ENCODE assay signal across 13 mouse cellular contexts in genomic region chr4:140683608-140684007, GRCm38 (mm10). TPM values are rescaled to one million over a fixed set of nuclear protein-coding genes. Genes with fewer than 3 reads are reported as not detected.
DNase-seq lines count a peak whose midpoint lies in the region; ATAC-seq lines count a peak whose summit lies in the region.
"Had no signal": no experiment of that assay in that cellular context is flagged by ENCODE, and none has a peak within 500 bp of the region (broad histone marks: within the 10 kb centered on the region; RNA-seq: fewer than 3 reads in every experiment).

No protein-coding gene starts in this region.

- H3K9ac ChIP-seq in heart, embryonic 14.5 days (ENCODE audit: low read length) = 0 out of 2 replicates have a peak overlapping the region, but pooled peaks have one; percentile 40
- H3K9ac ChIP-seq in midbrain, embryonic 12.5 days (replicated peaks) = no peak overlapping the region
- no peak overlapping the region for H3K9ac ChIP-seq in midbrain, embryonic 15.5 days
- no peak overlapping the region for H3K9ac ChIP-seq in limb, embryonic 13.5 days
- 0 out of 2 replicates have a peak overlapping the region, but pooled peaks have one; percentile 54 for H3K9ac ChIP-seq in stomach, embryonic 16.5 days (ENCODE audit: low read length)
- H3K9ac ChIP-seq: hindbrain, embryonic 15.5 days had no signal

- H3K4me2 ChIP-seq in heart, embryonic 14.5 days (ENCODE audit: low read length) = peak overlapping the region; percentile 61; the same call in 1 of the 2 replicates
- no peak overlapping the region for H3K4me2 ChIP-seq in midbrain, embryonic 12.5 days (replicated peaks)
- no peak overlapping the region; the same call in 1 of the 2 replicates for H3K4me2 ChIP-seq in midbrain, embryonic 15.5 days
- H3K4me2 ChIP-seq in limb, embryonic 13.5 days (replicated peaks) = peak overlapping the region; percentile 60
- H3K4me2 ChIP-seq in stomach, embryonic 16.5 days (ENCODE audit: low read depth, low read length) = peak overlapping the region; percentile 58

- no peaks in the 10 kb centered on the region for H3K36me3 ChIP-seq in heart, embryonic 14.5 days (ENCODE audit: control insufficient read depth, insufficient read depth, low read length)
- H3K36me3 ChIP-seq in midbrain, embryonic 12.5 days = no peaks in the 10 kb centered on the region
- no peaks in the 10 kb centered on the region for H3K36me3 ChIP-seq in midbrain, embryonic 15.5 days (replicated peaks)
- no peaks in the 10 kb centered on the region for H3K36me3 ChIP-seq in limb, embryonic 13.5 days
- H3K36me3 ChIP-seq in stomach, embryonic 16.5 days (ENCODE audit: control insufficient read depth, insufficient read depth, low read length) = no peaks in the 10 kb centered on the region
- H3K36me3 ChIP-seq: hindbrain, embryonic 15.5 days had no signal

- WGBS in heart, embryonic 14.5 days = 32% methylated on average over 8 of the region's 8 CpGs
- 46% methylated on average over 8 of the region's 8 CpGs for WGBS in midbrain, embryonic 12.5 days
- 35% methylated on average over 8 of the region's 8 CpGs for WGBS in midbrain, embryonic 15.5 days
- 24% methylated on average over 8 of the region's 8 CpGs for WGBS in limb, embryonic 13.5 days
- WGBS in stomach, embryonic 16.5 days = 30% methylated on average over 8 of the region's 8 CpGs

- no peak overlapping the region for H3K27ac ChIP-seq in heart, embryonic 14.5 days (replicated peaks in 1 of 2; ENCODE audit: control insufficient read depth in 1 of 2, insufficient read depth in 1 of 2, low read depth in 2 of 2, low read length in 2 of 2)
- no peak overlapping the region for H3K27ac ChIP-seq in midbrain, embryonic 12.5 days (replicated peaks)
- no peak overlapping the region for H3K27ac ChIP-seq in midbrain, embryonic 15.5 days
- H3K27ac ChIP-seq in limb, embryonic 13.5 days = no peak overlapping the region
- peak overlapping the region; percentile 84 for H3K27ac ChIP-seq in stomach, embryonic 16.5 days (ENCODE audit: low read length)
- H3K27ac ChIP-seq: hindbrain, embryonic 15.5 days; layer of hippocampus, adult 2 months had no signal

- no peaks in the 10 kb centered on the region for H3K9me3 ChIP-seq in heart, embryonic 14.5 days (ENCODE audit: control insufficient read depth, low read length)
- H3K9me3 ChIP-seq in midbrain, embryonic 12.5 days = no peaks in the 10 kb centered on the region
- H3K9me3 ChIP-seq in midbrain, embryonic 15.5 days = no peaks in the 10 kb centered on the region
- no peaks in the 10 kb centered on the region for H3K9me3 ChIP-seq in limb, embryonic 13.5 days
- H3K9me3 ChIP-seq in stomach, embryonic 16.5 days (replicated peaks; ENCODE audit: control insufficient read depth, low read length) = no peaks in the 10 kb centered on the region
- H3K9me3 ChIP-seq: hindbrain, embryonic 15.5 days had no signal

- intact Hi-C loops in left cerebral cortex, postnatal 4 days (cut with DNase I) = no loop called here

- peaks cover 10 to 13% of the 10 kb centered on the region in 2 experiments for H3K4me1 ChIP-seq in heart, embryonic 14.5 days (ENCODE audit: control insufficient read depth in 2 of 2, insufficient read depth in 2 of 2, low read length in 2 of 2)
- peaks cover 20% of the 10 kb centered on the region for H3K4me1 ChIP-seq in midbrain, embryonic 12.5 days
- peaks cover 18% of the 10 kb centered on the region for H3K4me1 ChIP-seq in midbrain, embryonic 15.5 days
- peaks cover 23% of the 10 kb centered on the region for H3K4me1 ChIP-seq in limb, embryonic 13.5 days
- H3K4me1 ChIP-seq in stomach, embryonic 16.5 days (ENCODE audit: control insufficient read depth, insufficient read depth, low read length) = peaks cover 18% of the 10 kb centered on the region

- no peak overlapping the region for H3K4me3 ChIP-seq in heart, embryonic 14.5 days (ENCODE audit: control insufficient read depth in 1 of 2, insufficient read depth in 1 of 2, low read depth in 1 of 2, low read length in 2 of 2)
- no peak overlapping the region for H3K4me3 ChIP-seq in midbrain, embryonic 12.5 days
- H3K4me3 ChIP-seq in midbrain, embryonic 15.5 days = no peak overlapping the region
- H3K4me3 ChIP-seq in limb, embryonic 13.5 days = no peak overlapping the region
- H3K4me3 ChIP-seq in stomach, embryonic 16.5 days (replicated peaks; ENCODE audit: low read length) = no peak overlapping the region
- H3K4me3 ChIP-seq: hindbrain, embryonic 15.5 days; layer of hippocampus, adult 2 months had no signal

- DNase-seq in heart, adult 18-20 months = no peak
- no peak for DNase-seq in thymus, postnatal 25 days
- no peak for DNase-seq in left cerebral cortex, postnatal 4 days
- DNase-seq: cerebellum, adult 18-20 months; spleen, adult 18-20 months; thymus, postnatal 4 days had no signal

- no peak for ATAC-seq in heart, embryonic 14.5 days (ENCODE audit: insufficient number of reproducible peaks, insufficient read depth, low FRiP score, low read depth)
- ATAC-seq in midbrain, embryonic 12.5 days (ENCODE audit: low FRiP score, low read depth) = peak; percentile 41; the same call in 1 of the 2 replicates
- no peak for ATAC-seq in midbrain, embryonic 15.5 days (replicated peaks)
- no peak for ATAC-seq in limb, embryonic 13.5 days (ENCODE audit: low FRiP score, low read depth)
- ATAC-seq in stomach, embryonic 16.5 days (ENCODE audit: insufficient read depth, low FRiP score) = no peak

- H3K27me3 ChIP-seq in heart, embryonic 14.5 days (ENCODE audit: control insufficient read depth, insufficient read depth, low read length) = no peaks in the 10 kb centered on the region
- peaks cover 10% of the 10 kb centered on the region; the same call in 1 of the 2 replicates for H3K27me3 ChIP-seq in midbrain, embryonic 12.5 days
- no peaks in the 10 kb centered on the region for H3K27me3 ChIP-seq in midbrain, embryonic 15.5 days (replicated peaks)
- 0 out of 2 replicates have a peak, but pooled peaks cover 4% of the 10 kb centered on the region for H3K27me3 ChIP-seq in limb, embryonic 13.5 days
- H3K27me3 ChIP-seq in stomach, embryonic 16.5 days (ENCODE audit: control insufficient read depth, insufficient read depth, low read length) = no peaks in the 10 kb centered on the region

RNA-seq across cellular contexts. Expression of gene Rcc2, which starts 16.7 kb away (rescaled TPM):
- polyA plus RNA-seq in heart, embryonic 14.5 days (2014; fragmentation: Nextera tagmentation; extraction: Ambion mirVana) = 15.1 and 16.1 TPM in 2 replicates
- total RNA-seq in heart, adult 18-20 months (2021) = 10 to 100 TPM; 12.2 to 14.9 TPM
- polyA plus RNA-seq in midbrain, embryonic 12.5 days (2016; fragmentation: Nextera tagmentation; extraction: Ambion mirVana) = 72.2 and 75.5 TPM in 2 replicates
- polyA plus RNA-seq in midbrain, embryonic 15.5 days (2015; fragmentation: Nextera tagmentation; extraction: Ambion mirVana) = 28.1 and 34.9 TPM in 2 replicates
- 32.8 and 41.5 TPM in 2 replicates for polyA plus RNA-seq in limb, embryonic 13.5 days (2015; fragmentation: Nextera tagmentation; extraction: Ambion mirVana)
- polyA plus RNA-seq in stomach, embryonic 16.5 days (2015; fragmentation: Nextera tagmentation; extraction: Ambion mirVana) = 15.1 and 16.2 TPM in 2 replicates
- total RNA-seq in left cerebral cortex, postnatal 4 days (2021) = 10 to 100 TPM; 59.4 to 63.3 TPM

RNA-seq across cellular contexts. Expression of gene Arhgef10l, which starts 17.8 kb away (rescaled TPM):
- 14.2 and 15.9 TPM in 2 replicates for polyA plus RNA-seq in heart, embryonic 14.5 days (2014; fragmentation: Nextera tagmentation; extraction: Ambion mirVana)
- 10 to 100 TPM; 68.5 to 72.7 TPM for total RNA-seq in heart, adult 18-20 months (2021)
- 34.2 and 36.5 TPM in 2 replicates for polyA plus RNA-seq in midbrain, embryonic 12.5 days (2016; fragmentation: Nextera tagmentation; extraction: Ambion mirVana)
- 30.7 and 31.5 TPM in 2 replicates for polyA plus RNA-seq in midbrain, embryonic 15.5 days (2015; fragmentation: Nextera tagmentation; extraction: Ambion mirVana)
- polyA plus RNA-seq in limb, embryonic 13.5 days (2015; fragmentation: Nextera tagmentation; extraction: Ambion mirVana) = 14.9 TPM in 2 replicates
- 18.4 and 21.7 TPM in 2 replicates for polyA plus RNA-seq in stomach, embryonic 16.5 days (2015; fragmentation: Nextera tagmentation; extraction: Ambion mirVana)
- 10 to 100 TPM; 50.6 to 52.0 TPM for total RNA-seq in left cerebral cortex, postnatal 4 days (2021)

RNA-seq across cellular contexts. Expression of gene Padi6, which starts 58.8 kb away (rescaled TPM):
- polyA plus RNA-seq in heart, embryonic 14.5 days (2014; fragmentation: Nextera tagmentation; extraction: Ambion mirVana) = not detected in 2 replicates
- total RNA-seq in heart, adult 18-20 months (2021) = not detected
- not detected in 2 replicates for polyA plus RNA-seq in midbrain, embryonic 12.5 days (2016; fragmentation: Nextera tagmentation; extraction: Ambion mirVana)
- 0.12 TPM in 1 of 2 replicates, not detected in the other for polyA plus RNA-seq in midbrain, embryonic 15.5 days (2015; fragmentation: Nextera tagmentation; extraction: Ambion mirVana)
- 0.10 TPM in 1 of 2 replicates, not detected in the other for polyA plus RNA-seq in limb, embryonic 13.5 days (2015; fragmentation: Nextera tagmentation; extraction: Ambion mirVana)
- polyA plus RNA-seq in stomach, embryonic 16.5 days (2015; fragmentation: Nextera tagmentation; extraction: Ambion mirVana) = 0.05 and 0.21 TPM in 2 replicates
- total RNA-seq in left cerebral cortex, postnatal 4 days (2021) = 1 to 10 TPM in 1 of 2 experiments, under 1 TPM in 1; 0.42 to 1.4 TPM
- total RNA-seq: layer of hippocampus, adult 2 months had no signal
- polyA plus RNA-seq: hindbrain, embryonic 15.5 days had no signal

Comparison
In these comparisons a context has a peak if more than half of its experiments do, and no peak if none do; other contexts are left out.
1. H3K4me2 ChIP-seq: peak in heart, embryonic 14.5 days (single experiment), limb, embryonic 13.5 days (single experiment) and stomach, embryonic 16.5 days (single experiment); none in midbrain, embryonic 12.5 days (single experiment) and midbrain, embryonic 15.5 days (single experiment).
2. H3K9ac ChIP-seq: peak in heart, embryonic 14.5 days (single experiment) and stomach, embryonic 16.5 days (single experiment); none in midbrain, embryonic 12.5 days (single experiment), midbrain, embryonic 15.5 days (single experiment) and limb, embryonic 13.5 days (single experiment).